Mouse (Mus musculus): ENCODE results near the gene Iyd. TPM values are rescaled to one million over a fixed set of nuclear protein-coding genes. Genes with fewer than 3 reads are reported as not detected.

The Iyd gene
- polyA plus RNA-seq, 1 experiment from 2014 or later: 0.20 TPM

GRCm38 (mm10) chr10:3559136-3559535 lies 19.1 kb downstream of the Iyd start:
- Histone ChIP-seq H3K4me1 (replicated peaks) (no peaks in the 10 kb centered on the region), H3K4me3 (no peak overlapping the region), H3K27me3 (no peaks in the 10 kb centered on the region), H3K9ac (no peak overlapping the region), H3K4me2 (no peak overlapping the region), H3K27ac (replicated peaks) (no peak overlapping the region), H3K36me3 (no peaks in the 10 kb centered on the region), H3K9me3 (no peaks in the 10 kb centered on the region)
- WGBS: 100% methylated on average over 1 of the region's 1 CpGs
- ATAC-seq (ENCODE audit: low read depth): no peak

GRCm38 (mm10) chr10:3562165-3562564 lies 22.1 kb downstream of the Iyd start:
- H3K4me3 ChIP-seq: no peak overlapping the region
- no peak for ATAC-seq (ENCODE audit: low read depth)
- H3K4me2 ChIP-seq: no peak overlapping the region
- H3K36me3 ChIP-seq: no peaks in the 10 kb centered on the region
- no peaks in the 10 kb centered on the region for H3K27me3 ChIP-seq
- no peak overlapping the region for H3K9ac ChIP-seq
- no peak overlapping the region for H3K27ac ChIP-seq (replicated peaks)
- H3K9me3 ChIP-seq: no peaks in the 10 kb centered on the region
- H3K4me1 ChIP-seq (replicated peaks): no peaks in the 10 kb centered on the region

- H3K4me2 ChIP-seq: no peak overlapping the region
- no peaks in the 10 kb centered on the region for H3K36me3 ChIP-seq
- H3K9me3 ChIP-seq: no peaks in the 10 kb centered on the region
- 72% methylated on average over 4 of the region's 4 CpGs for WGBS
- no peaks in the 10 kb centered on the region for H3K4me1 ChIP-seq (replicated peaks)
- H3K4me3 ChIP-seq: no peak overlapping the region
- H3K27me3 ChIP-seq: no peaks in the 10 kb centered on the region
- H3K9ac ChIP-seq: no peak overlapping the region
- ATAC-seq (ENCODE audit: low read depth): no peak
- H3K27ac ChIP-seq (replicated peaks): no peak overlapping the region
These were observed 25.1 kb downstream of the Iyd start for GRCm38 (mm10) chr10:3565126-3565525.

DNA sequence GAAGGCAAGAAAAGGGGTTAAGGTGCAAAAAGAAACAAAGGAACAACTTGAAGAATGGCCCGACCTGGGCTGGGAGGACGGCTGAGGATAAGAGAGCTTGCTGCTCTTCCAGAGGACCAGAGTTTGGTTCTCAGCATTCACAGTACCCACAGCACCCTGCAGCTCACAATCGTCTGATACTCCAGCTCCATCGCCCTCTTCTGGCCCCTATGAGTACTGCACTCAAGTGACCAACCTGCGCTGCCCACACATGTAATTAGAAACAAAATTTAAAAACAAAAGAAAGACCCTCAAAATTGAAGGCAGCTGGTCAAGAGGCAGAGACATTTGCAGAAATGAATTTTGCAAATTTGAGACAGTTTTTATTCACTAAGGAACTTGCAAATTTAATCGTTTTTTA lies 27.8 kb downstream of the Iyd start:
- Histone ChIP-seq H3K27ac (replicated peaks) (no peak overlapping the region), H3K4me2 (no peak overlapping the region), H3K9ac (no peak overlapping the region), H3K36me3 (no peaks in the 10 kb centered on the region), H3K27me3 (no peaks in the 10 kb centered on the region), H3K4me1 (replicated peaks) (no peaks in the 10 kb centered on the region), H3K9me3 (no peaks in the 10 kb centered on the region), H3K4me3 (no peak overlapping the region)
- ATAC-seq (ENCODE audit: low read depth): no peak
- WGBS: 68% methylated on average over 6 of the region's 6 CpGs

- Histone ChIP-seq H3K4me1 (replicated peaks) (no peaks in the 10 kb centered on the region), H3K36me3 (no peaks in the 10 kb centered on the region), H3K9me3 (no peaks in the 10 kb centered on the region), H3K4me3 (no peak overlapping the region), H3K4me2 (no peak overlapping the region), H3K27me3 (no peaks in the 10 kb centered on the region), H3K9ac (no peak overlapping the region), H3K27ac (replicated peaks) (no peak overlapping the region)
- peak; percentile 59; the same call in 1 of the 2 replicates for ATAC-seq (ENCODE audit: low read depth)
- WGBS: 71% methylated on average over 10 of the region's 10 CpGs
These were observed 32.9 kb downstream of the Iyd start for GRCm38 (mm10) chr10:3572723-3573649.

DNA sequence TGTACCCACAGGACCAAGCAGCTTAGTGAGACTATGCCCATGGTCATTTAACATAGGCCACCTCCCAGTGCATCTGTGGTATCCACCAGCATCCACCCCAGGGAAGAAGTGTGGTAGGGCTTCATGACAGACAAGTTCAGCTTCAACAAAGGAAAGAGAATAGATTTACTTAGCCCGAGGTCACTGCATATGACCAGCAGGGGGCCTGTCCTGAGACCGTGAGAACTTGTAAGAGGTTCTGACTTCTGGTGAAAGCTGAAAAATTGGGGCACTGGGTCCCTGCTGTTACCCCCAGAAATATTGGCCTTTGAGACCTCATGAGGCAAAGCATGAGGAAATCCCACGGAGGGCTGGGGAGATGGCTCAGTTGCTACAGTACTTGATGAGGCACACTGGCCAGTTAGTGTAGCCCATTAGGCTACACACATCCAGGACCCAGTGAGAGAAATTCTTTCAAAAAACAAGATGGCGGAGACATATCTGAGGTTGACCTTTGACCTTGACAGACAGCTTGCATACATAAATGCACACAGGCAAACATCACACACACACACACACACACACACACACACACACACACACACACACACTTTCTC lies 34.0 kb downstream of the Iyd start:
- H3K4me3 ChIP-seq: no peak overlapping the region
- 70% methylated on average over 4 of the region's 4 CpGs for WGBS
- ATAC-seq (ENCODE audit: low read depth): no peak
- H3K36me3 ChIP-seq: no peaks in the 10 kb centered on the region
- H3K4me2 ChIP-seq: no peak overlapping the region
- no peaks in the 10 kb centered on the region for H3K4me1 ChIP-seq (replicated peaks)
- H3K9ac ChIP-seq: no peak overlapping the region
- no peaks in the 10 kb centered on the region for H3K27me3 ChIP-seq
- no peak overlapping the region for H3K27ac ChIP-seq (replicated peaks)
- H3K9me3 ChIP-seq: no peaks in the 10 kb centered on the region

DNA sequence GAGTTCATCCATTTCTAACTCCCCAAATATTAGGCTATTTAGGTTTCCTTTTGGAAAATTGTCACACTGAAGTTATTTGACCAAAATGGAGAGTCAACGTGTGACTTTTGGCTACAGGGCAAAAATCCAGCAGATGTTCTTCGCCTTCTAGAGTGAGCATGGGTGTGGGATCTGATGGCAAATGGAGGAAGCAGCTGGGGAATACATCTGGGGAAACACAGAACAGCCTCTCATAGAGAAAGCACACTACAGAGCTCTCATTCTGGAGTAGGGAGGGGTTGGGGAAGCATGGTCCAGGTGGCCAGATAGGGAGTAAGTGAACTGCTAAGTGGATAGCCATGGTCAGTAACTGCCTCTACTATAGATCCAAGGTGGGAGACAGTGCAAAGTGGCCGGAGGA lies 50.6 kb downstream of the Iyd start:
- no peak overlapping the region for H3K27ac ChIP-seq (replicated peaks)
- peaks cover 9% of the 10 kb centered on the region for H3K4me1 ChIP-seq (replicated peaks)
- no peaks in the 10 kb centered on the region for H3K36me3 ChIP-seq
- H3K9ac ChIP-seq: no peak overlapping the region
- no peaks in the 10 kb centered on the region for H3K27me3 ChIP-seq
- H3K4me2 ChIP-seq: no peak overlapping the region
- no peak for ATAC-seq (ENCODE audit: low read depth)
- no peak overlapping the region for H3K4me3 ChIP-seq
- no peaks in the 10 kb centered on the region for H3K9me3 ChIP-seq
- 81% methylated on average over 3 of the region's 3 CpGs for WGBS

- Histone ChIP-seq H3K9me3 (no peaks in the 10 kb centered on the region), H3K4me3 (no peak overlapping the region), H3K27ac (replicated peaks) (no peak overlapping the region), H3K27me3 (no peaks in the 10 kb centered on the region), H3K36me3 (no peaks in the 10 kb centered on the region), H3K4me2 (no peak overlapping the region), H3K9ac (no peak overlapping the region), H3K4me1 (replicated peaks) (peaks cover 9% of the 10 kb centered on the region)
- WGBS: 14% methylated on average over 3 of the region's 3 CpGs
- ATAC-seq (ENCODE audit: low read depth): no peak
These were observed 51.8 kb downstream of the Iyd start for GRCm38 (mm10) chr10:3591790-3592189.

- H3K9ac ChIP-seq: no peak overlapping the region
- ATAC-seq (ENCODE audit: low read depth): no peak
- H3K4me3 ChIP-seq: no peak overlapping the region
- H3K4me1 ChIP-seq (replicated peaks): peaks cover 5% of the 10 kb centered on the region
- no peaks in the 10 kb centered on the region for H3K27me3 ChIP-seq
- WGBS: 73% methylated on average over 2 of the region's 2 CpGs
- H3K9me3 ChIP-seq: no peaks in the 10 kb centered on the region
- no peak overlapping the region for H3K4me2 ChIP-seq
- no peaks in the 10 kb centered on the region for H3K36me3 ChIP-seq
- H3K27ac ChIP-seq (replicated peaks): no peak overlapping the region
These were observed 56.7 kb downstream of the Iyd start for GRCm38 (mm10) chr10:3596697-3597096.

GRCm38 (mm10) chr10:3597760-3598159 lies 57.7 kb downstream of the Iyd start:
- ATAC-seq (ENCODE audit: low read depth): no peak
- no peaks in the 10 kb centered on the region for H3K27me3 ChIP-seq
- no peak overlapping the region for H3K9ac ChIP-seq
- H3K4me3 ChIP-seq: no peak overlapping the region
- WGBS: 84% methylated on average over 3 of the region's 3 CpGs
- no peaks in the 10 kb centered on the region for H3K4me1 ChIP-seq (replicated peaks)
- no peak overlapping the region for H3K4me2 ChIP-seq
- no peaks in the 10 kb centered on the region for H3K36me3 ChIP-seq
- H3K9me3 ChIP-seq: no peaks in the 10 kb centered on the region
- no peak overlapping the region for H3K27ac ChIP-seq (replicated peaks)

All from neural tube, embryonic 13.5 days (tissue).